Mouse (Mus musculus) embryo, embryonic 11.5 days (tissue): ENCODE measurements at regions not wholly inside any gene's neighbourhood (a gene's known extent, or its start where the extent isn't known, plus 50 kb on each side); places are given as distances from the start of the nearest gene placed in this dataset.

Experiments
- DNase-seq: peaks from one replicate; pipeline ENCODE4 v3.0.0-alpha.2; 2012; ENCODE audit warnings: low read depth, low spot score

DNA sequence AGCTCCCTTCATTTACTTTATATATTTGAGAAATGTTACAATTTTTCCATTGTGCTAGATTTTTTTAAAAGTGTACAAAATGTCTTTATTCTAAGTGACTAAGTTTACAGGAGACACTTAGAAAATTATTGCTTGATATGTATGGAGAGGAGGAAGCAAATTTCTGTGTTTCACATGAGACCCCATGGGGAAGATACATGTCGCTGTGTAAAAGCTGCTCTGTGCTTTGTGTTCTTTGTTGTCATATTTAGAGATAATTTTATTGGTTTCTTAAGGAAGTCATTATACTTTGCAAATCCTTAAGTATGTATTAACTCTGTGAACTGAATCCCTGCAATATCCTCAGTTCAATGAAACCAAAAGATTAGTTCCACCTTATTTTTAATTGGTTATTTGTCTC, 406.0 kb upstream of the 1700003H04Rik start:
- no peak for DNase-seq

DNA sequence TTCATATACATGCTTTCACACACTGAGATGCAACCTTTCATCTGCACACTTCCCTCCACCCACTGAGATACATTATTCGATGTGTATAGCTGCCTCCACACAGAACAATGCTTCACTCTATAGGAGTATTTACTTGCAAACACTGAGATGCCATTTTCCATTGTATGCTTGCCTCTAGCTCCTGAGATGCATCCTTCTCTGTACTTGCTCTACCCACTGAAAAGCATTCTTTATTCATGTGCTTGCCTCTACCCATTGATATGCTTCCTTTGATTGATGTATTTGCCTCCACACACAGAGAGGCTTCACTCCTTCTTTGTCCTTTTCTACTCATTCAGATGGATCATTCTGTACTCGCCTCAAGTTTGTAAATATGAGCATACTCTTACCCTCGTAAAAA, 405.6 kb upstream of the 1700003H04Rik start:
- DNase-seq = no peak

- no peak for DNase-seq
Measured at GRCm38 (mm10) chr3:124985428-124985827, 404.5 kb upstream of the 1700003H04Rik start.

DNA sequence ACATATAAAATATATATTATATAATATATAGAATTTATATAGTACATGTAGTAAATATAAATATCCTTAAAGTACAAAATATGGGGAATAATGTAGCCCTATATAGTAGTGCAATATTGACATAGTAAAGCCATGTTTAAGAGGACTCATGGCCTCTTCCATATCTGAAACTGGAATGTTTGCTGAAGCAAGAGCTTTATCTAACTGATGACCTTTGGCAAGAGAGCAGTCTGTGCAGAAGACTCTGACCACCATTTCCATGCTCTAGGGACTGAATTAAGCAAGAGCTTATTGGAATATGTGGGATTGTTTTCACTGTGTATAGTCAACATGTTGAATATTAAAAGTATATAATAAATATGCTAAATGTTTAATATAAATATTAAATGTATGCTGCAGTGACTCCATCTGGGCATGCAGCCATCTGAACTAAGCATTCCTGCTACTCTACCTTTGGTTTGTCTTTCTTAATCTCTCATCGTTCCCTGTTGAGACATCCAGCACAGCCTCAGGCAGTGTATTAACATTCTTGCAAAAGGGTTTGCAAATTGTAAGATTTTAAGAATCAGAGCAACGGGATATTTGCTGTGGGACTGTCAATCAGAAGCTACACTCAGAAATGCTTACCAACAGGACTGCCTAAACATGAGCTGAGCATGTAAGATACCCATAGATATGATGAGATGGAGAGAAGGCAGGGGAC, 354.4 kb upstream of the 1700003H04Rik start:
- no peak for DNase-seq

GRCm38 (mm10) chr3:124932655-124933054, 351.8 kb upstream of the 1700003H04Rik start:
- no peak for DNase-seq

- peak; percentile 3 for DNase-seq
Measured at GRCm38 (mm10) chr3:124930773-124931607, 350.1 kb upstream of the 1700003H04Rik start.

GRCm38 (mm10) chr3:124908925-124909324, 328.0 kb upstream of the 1700003H04Rik start:
- no peak for DNase-seq
